Mouse (Mus musculus): ENCODE results near the gene Cdkn1c. TPM values are rescaled to one million over a fixed set of nuclear protein-coding genes. Genes with fewer than 3 reads are reported as not detected.

Cdkn1c gene
- 2.2 TPM for total RNA-seq (2023)

GRCm38 (mm10) chr7:143460874-143461273 is at the start of gene Cdkn1c:
Gene Cdkn1c (minus strand): TSS chr7:143461050.

GRCm38 (mm10) chr7:143502418-143503200 is 41.8 kb upstream of the Cdkn1c start, which contains the start of gene Phlda2:
Gene Phlda2 (minus strand): TSS chr7:143503150.

DNA sequence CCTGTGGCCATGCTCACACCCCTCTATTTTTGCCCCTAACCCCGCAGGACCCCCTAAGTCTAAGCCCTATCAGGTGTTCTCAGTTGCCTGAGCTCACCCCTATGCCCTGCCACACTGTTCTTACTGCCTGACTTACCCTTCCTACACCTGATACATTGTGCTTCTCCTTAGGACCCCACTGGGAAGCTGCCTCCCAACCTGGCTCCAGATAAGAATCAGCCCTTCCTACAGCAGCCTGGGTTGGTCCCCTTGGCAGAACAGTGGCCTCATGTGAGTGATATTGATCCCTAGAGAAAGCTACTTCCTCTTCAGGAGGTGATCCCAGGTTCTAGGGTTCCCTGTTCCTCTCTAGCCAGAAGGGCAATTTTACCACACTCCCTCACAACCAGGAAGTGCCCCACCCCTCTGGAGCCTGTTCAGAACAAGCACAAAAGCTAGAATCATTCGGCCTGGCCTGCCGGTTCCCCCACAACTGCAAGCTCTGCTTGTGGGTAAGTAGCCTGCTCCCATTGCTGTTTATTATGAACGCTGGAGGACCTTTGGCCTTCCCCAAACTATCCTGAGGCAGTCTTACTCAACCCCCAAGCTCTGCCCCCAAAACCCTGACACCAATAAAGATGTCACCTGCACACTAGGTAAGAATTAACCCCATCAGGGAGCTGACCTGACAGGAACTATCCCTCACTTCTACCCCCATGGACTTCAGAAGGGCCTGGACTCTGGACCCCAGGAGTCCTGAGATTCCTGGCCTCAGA is 12.7 kb upstream of the Cdkn1c start, which contains the start of gene Slc22a18:
TSS of gene Slc22a18 (plus strand) at position 390 of the 755 bp plus-strand sequence.

Other genes starting within 250 kb of the Cdkn1c start
- not detected for gene Slc22a18, start 12.7 kb upstream of the Cdkn1c start, total RNA-seq (2023)
- gene Phlda2, start 42.1 kb upstream of the Cdkn1c start, total RNA-seq (2023), result not detected
- gene Nap1l4, start 88.1 kb upstream of the Cdkn1c start, total RNA-seq (2023), result 209 TPM
- 58.8 TPM for gene Cars, start 139.0 kb upstream of the Cdkn1c start, total RNA-seq (2023)
- 43.1 TPM for gene Tnfrsf26, start 167.7 kb upstream of the Cdkn1c start, total RNA-seq (2023)
- gene Tnfrsf22, start 188.6 kb upstream of the Cdkn1c start, total RNA-seq (2023), result 23.6 TPM
- gene Tnfrsf23, start 224.8 kb upstream of the Cdkn1c start, total RNA-seq (2023), result 2.3 TPM

Measured in CD8-positive naive resting alpha-beta T cell, adult 57 days (primary cell).